Mouse (Mus musculus) midbrain, embryonic 14.5 days (tissue): ENCODE results near the gene Hist1h1d. TPM values are rescaled to one million over a fixed set of nuclear protein-coding genes. Genes with fewer than 3 reads are reported as not detected.
A peak's percentile ranks its signal among the peaks of the same experiment; 100 is the strongest.

Experiments used
- ATAC-seq: fragments of 200-750 bp; cut with Nextera tagmentation; 2 replicates; pipeline ENCODE4 v1.8.0; 2017; ENCODE audit warnings: moderate number of reproducible peaks, moderate library complexity; ENCODE audit not compliant: low FRiP score, low TSS enrichment
- DNase-seq: peaks from one replicate; pipeline ENCODE4 v3.0.0-alpha.2; 2015
- H3K27ac ChIP-seq: fragments of 300-500 bp; sonication (generic); replicated peaks from 2 replicates; pipeline ENCODE4 v1.5.1; 2014; ENCODE audit warnings: mild to moderate bottlenecking, low read depth, low read length, moderate library complexity
- H3K27me3 ChIP-seq: fragments of 300-500 bp; sonication (generic); 2 replicates; pipeline ENCODE4 v1.6.1; 2014; ENCODE audit warnings: low read length, control low read depth, mixed read lengths; ENCODE audit not compliant: control insufficient read depth, insufficient read depth
- H3K36me3 ChIP-seq: fragments of 300-500 bp; sonication (generic); 2 replicates; pipeline ENCODE4 v1.6.1; 2014; ENCODE audit warnings: low read length, control low read depth; ENCODE audit not compliant: control insufficient read depth, insufficient read depth
- H3K4me1 ChIP-seq: fragments of 300-500 bp; sonication (generic); 2 replicates; pipeline ENCODE4 v1.6.1; 2014; ENCODE audit warnings: mild to moderate bottlenecking, antibody characterized with exemption, low read length, control low read depth; ENCODE audit not compliant: control insufficient read depth, insufficient read depth
- H3K4me2 ChIP-seq: fragments of 300-500 bp; sonication (generic); 2 replicates; pipeline ENCODE4 v1.6.1; 2014; ENCODE audit warnings: mild to moderate bottlenecking, low read length, moderate library complexity
- H3K4me3 ChIP-seq: fragments of 300-500 bp; sonication (generic); replicated peaks from 2 replicates; pipeline ENCODE4 v1.5.1; 2014; ENCODE audit warnings: low read depth, low read length
- H3K9ac ChIP-seq: fragments of 300-500 bp; sonication (generic); replicated peaks from 2 replicates; pipeline ENCODE4 v1.6.1; 2014; ENCODE audit warnings: mild to moderate bottlenecking, low read length, moderate library complexity
- H3K9me3 ChIP-seq: fragments of 300-500 bp; sonication (generic); 2 replicates; pipeline ENCODE4 v1.6.1; 2016; ENCODE audit warnings: low read length, control low read depth, mixed read lengths; ENCODE audit not compliant: control insufficient read depth
- WGBS: fragments of 180-500 bp; shearing (Covaris S2); extraction: QIAGEN DNeasy Blood & Tissue Kit; methylation state at CpG from one replicate; pipeline ENCODE4 v1.1.7; 2014; 5-methylcytosine and 5-hydroxymethylcytosine counted together
- polyA plus RNA-seq: library from polyadenylated mRNA; unstranded; fragments of >200 nt; fragmentation: Nextera tagmentation; extraction: Ambion mirVana; gene quantifications from 2 replicates; pipeline ENCODE4 v1.2.1, GENCODE M21; 2014

Hist1h1d gene
- polyA plus RNA-seq, 1 experiment from 2014 or later: 0.18 TPM

DNA sequence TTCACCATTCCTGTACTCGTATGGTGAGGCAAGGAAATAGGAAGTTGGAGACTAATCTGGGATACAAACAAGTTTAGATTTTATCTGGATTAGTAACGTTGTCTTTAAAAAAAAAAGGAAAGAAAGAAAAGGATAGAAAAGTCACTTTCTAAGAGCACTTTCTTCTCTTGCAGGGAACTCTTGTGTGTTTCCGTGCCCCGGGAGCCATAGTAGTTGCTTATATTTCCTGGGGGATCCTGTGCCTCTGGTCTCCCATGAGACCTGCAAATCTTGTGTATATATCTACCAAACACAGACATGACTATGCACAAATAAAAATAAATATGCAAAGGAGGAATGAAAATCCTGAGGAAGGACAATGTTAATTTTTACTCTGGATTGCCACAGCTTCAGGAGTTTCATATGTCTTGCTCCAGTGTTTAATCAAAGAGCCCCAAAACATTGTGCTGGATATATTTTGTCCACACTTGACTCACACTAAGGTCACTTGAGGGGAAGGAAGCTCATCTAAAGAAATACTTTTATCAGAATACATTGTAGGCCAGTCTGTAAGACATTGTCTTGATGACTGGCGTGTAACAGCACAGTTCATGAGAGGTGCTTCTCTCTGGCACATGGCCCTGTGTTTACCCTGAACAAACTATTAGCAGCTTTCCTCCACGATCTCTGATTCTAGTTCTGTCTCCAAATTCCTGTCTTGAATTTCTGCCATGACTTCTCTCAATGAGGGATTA lies 24.0 kb downstream of the Hist1h1d start:
- Histone ChIP-seq H3K4me1 (peaks cover 31% of the 10 kb centered on the region), H3K27ac (no peak overlapping the region), H3K4me2 (peak overlapping the region; percentile 59), H3K36me3 (no peaks in the 10 kb centered on the region), H3K9me3 (no peaks in the 10 kb centered on the region), H3K9ac (peak overlapping the region; percentile 30; the same call in 1 of the 2 replicates), H3K4me3 (peak overlapping the region; percentile 36; the same call in 1 of the 2 replicates), H3K27me3 (no peaks in the 10 kb centered on the region)
- DNase-seq (no peak), ATAC-seq (no peak)
- 46% methylated on average over 6 of the region's 6 CpGs for WGBS

DNA sequence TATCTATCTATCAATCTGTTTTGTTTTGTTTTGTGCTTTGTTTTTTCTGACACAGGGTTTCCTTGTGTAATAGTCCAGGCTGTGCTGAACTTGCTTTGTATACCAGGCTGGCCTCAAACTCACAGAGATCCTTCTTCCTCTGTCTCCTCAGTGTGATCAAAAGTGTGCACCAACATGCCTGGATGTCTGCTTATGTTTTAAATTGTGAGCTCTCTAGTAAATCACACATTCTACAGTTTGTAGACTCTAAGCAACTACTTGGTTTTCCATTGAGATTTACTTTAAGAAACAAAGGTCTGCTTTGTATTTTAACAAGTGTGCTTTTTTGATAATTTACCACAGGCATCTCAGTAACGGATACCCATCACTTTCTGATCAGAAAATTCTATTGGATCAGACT lies 24.8 kb downstream of the Hist1h1d start:
- DNase-seq: no peak

DNA sequence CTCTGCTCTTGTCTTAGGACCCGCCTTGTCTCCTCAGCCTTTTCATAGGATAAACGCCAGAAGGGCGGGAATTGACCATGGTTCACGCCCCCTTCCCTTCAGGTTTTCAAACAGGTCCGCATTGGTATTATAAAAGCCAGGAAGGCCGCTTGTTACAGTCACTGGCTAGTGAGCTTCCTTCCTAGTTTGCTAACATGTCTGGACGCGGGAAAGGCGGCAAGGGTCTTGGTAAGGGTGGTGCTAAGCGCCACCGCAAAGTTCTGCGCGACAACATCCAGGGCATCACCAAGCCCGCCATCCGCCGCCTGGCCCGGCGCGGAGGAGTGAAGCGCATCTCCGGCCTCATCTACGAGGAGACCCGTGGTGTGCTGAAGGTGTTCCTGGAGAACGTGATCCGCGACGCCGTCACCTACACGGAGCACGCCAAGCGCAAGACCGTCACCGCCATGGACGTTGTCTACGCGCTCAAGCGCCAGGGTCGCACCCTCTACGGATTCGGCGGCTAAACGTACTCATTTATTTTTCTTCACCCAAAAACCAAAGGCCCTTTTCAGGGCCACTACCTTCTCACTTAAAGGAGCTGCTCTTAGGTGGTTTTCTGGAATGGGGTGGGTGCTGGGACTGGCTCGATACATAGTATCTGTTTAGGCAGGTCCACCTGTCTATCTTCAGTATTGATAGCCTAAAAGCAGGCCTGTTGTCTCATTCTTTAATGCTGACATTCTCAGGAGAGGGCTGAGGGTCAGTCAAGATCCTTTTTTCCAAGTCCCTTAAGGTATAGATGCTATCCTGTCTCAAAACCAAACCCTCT lies 28.6 kb downstream of the Hist1h1d start, which contains the start of gene Hist1h4d:
TSS of gene Hist1h4d (plus strand) at position 191 of the 811 bp plus-strand sequence.
- ATAC-seq (peak; percentile 91), DNase-seq (peak; percentile 98)
- under 1% methylated on average over 43 of the region's 43 CpGs for WGBS
- Histone ChIP-seq H3K27me3 (no peaks in the 10 kb centered on the region), H3K27ac (peak within 1 kb of the TSS; percentile 78), H3K36me3 (no peaks in the 10 kb centered on the region), H3K4me3 (peak within 1 kb of the TSS; percentile 39), H3K4me1 (peaks cover 23% of the 10 kb centered on the region), H3K9ac (peak within 1 kb of the TSS; percentile 47), H3K9me3 (no peaks in the 10 kb centered on the region), H3K4me2 (peak within 1 kb of the TSS; percentile 74)

More for the DNA sequence above, 24.8 kb downstream of the Hist1h1d start:
- peaks cover 28% of the 10 kb centered on the region for H3K4me1 ChIP-seq
- H3K9me3 ChIP-seq: no peaks in the 10 kb centered on the region
- no peak overlapping the region for H3K4me3 ChIP-seq
- ATAC-seq: no peak
- H3K27ac ChIP-seq: no peak overlapping the region
- WGBS: 95% methylated on average over 1 of the region's 1 CpGs
- H3K27me3 ChIP-seq: no peaks in the 10 kb centered on the region
- no peak overlapping the region for H3K9ac ChIP-seq
- no peak overlapping the region for H3K4me2 ChIP-seq
- H3K36me3 ChIP-seq: no peaks in the 10 kb centered on the region

DNA sequence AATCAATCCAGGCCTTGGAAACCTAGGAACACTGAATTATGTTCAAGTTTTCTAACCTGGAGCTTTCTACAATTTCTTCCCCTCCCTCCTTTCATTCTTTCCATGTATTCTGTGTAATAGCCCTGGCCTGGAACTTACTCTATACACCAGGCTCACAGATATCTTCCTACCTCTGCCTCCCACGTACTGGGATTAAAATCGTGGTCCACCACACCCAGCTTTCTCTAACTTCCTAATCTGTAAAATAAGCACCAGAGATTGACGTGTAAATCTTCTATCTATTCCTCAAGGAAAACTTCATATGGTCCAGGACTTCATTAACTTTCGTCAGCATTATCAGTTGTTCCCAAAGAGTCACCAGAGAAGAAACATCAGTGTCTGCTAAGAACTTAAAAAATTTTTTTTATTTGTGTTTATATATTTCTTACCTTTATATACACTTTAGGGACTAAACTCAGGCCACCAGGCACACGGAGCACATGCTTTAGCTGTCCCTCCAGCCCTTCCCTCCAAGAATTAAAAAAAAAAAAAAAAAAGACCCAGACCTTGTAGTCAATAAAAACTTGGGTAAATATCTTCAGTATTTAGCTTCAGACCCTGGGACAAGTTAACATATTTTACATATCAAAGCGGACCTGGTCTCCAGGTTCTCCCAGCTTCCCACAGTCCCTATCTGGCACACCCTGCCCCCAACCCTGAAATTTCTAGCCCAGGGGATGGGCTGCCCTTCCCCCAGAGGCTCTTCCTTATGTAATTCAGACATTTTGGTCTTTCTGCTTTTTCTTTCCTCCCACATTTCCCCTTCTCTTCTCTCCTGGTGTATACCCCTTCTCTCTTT lies 29.4 kb downstream of the Hist1h1d start:
- Histone ChIP-seq H3K9me3 (no peaks in the 10 kb centered on the region), H3K4me2 (peak overlapping the region; percentile 74), H3K4me1 (peaks cover 16% of the 10 kb centered on the region), H3K27ac (peak overlapping the region; percentile 78), H3K9ac (peak overlapping the region; percentile 47), H3K36me3 (no peaks in the 10 kb centered on the region), H3K27me3 (no peaks in the 10 kb centered on the region), H3K4me3 (peak overlapping the region; percentile 39)
- WGBS: 7% methylated on average over 6 of the region's 6 CpGs
- no peak for DNase-seq
- no peak for ATAC-seq

DNA sequence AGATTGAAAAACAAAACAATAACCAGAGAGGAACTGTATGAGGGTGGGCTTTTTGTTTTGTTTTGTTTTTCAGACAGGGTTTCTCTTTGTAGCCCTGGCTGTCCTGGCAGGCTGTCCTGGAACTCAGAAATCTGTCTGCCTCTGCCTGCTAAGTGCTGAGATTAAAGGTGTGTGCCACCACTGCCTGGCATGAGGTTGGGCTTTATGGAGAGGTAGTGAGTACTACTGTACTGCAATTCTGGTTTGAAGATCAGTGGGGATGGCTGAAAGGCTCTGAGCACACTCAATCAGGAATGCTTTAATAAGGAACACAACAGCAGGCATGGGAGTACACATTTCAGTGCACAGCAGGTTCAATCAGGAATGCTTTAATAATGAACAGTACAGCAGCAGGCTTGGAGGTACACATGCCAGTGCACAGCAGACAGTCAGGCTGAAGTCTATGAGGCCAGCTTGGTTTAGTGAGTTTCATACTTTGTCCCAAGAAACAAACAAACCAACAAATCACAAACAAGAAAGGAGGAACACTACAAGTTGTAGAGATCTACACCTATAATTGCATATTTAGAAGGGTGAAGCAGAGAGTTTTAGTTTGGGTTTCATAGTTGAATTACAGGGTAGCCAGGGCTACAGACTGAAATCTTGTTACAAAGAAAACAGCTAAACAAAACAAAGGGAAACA lies 30.5 kb downstream of the Hist1h1d start:
- H3K9ac ChIP-seq: no peak overlapping the region
- no peaks in the 10 kb centered on the region for H3K27me3 ChIP-seq
- no peaks in the 10 kb centered on the region for H3K9me3 ChIP-seq
- no peak overlapping the region for H3K27ac ChIP-seq
- no peak overlapping the region for H3K4me3 ChIP-seq
- peaks cover 16% of the 10 kb centered on the region for H3K4me1 ChIP-seq
- 0 out of 2 replicates have a peak overlapping the region, but pooled peaks have one; percentile 15 for H3K4me2 ChIP-seq
- DNase-seq (no peak), ATAC-seq (no peak)
- H3K36me3 ChIP-seq: no peaks in the 10 kb centered on the region

DNA sequence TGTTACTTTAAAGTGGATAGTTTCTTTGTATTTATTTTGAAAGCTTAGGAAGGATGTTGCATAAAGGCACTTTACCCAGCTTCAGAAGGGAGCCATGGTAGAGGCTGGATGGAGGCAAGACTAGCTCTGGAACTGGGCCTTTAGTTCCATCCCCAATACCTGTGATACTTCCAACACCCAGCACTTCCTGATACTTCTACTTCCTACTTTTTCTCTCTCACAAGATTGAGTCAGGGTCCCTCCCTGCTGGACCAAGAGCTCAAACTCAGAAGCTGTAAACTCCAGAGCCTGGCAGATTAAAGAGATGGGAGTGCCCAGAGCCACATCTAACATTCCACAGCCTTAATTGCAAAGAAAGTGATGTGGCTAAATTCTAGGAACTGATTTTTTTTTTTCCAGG lies 31.3 kb downstream of the Hist1h1d start:
- peak overlapping the region; percentile 51 for H3K4me3 ChIP-seq
- no peaks in the 10 kb centered on the region for H3K36me3 ChIP-seq
- peak overlapping the region; percentile 90 for H3K4me2 ChIP-seq
- no peaks in the 10 kb centered on the region for H3K9me3 ChIP-seq
- H3K9ac ChIP-seq: peak overlapping the region; percentile 60
- no peak for ATAC-seq
- peak overlapping the region; percentile 94 for H3K27ac ChIP-seq
- H3K27me3 ChIP-seq: no peaks in the 10 kb centered on the region
- no peak for DNase-seq
- peaks cover 16% of the 10 kb centered on the region for H3K4me1 ChIP-seq

DNA sequence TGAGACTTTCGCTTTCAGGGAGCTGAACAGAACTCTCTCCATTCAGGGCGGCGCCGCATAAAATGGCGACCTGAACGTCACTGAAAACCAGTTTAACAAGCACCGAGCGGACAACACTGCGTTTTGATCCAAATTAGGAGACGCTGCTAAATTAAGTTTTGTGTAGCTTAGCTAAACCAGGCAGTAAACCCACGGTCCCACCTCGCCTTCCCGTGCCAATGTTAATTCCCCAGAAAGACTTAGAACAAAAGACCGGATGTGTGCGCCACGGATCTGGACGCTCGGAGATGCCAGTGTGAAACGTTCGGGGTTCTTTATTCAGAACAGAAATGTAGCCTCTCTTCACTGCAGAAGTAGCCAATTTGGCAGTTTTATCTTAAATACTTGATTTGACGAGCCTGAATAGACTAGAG lies 32.0 kb downstream of the Hist1h1d start:
- Histone ChIP-seq H3K4me1 (peaks cover 16% of the 10 kb centered on the region), H3K27me3 (no peaks in the 10 kb centered on the region), H3K4me3 (peak overlapping the region; percentile 51), H3K27ac (peak overlapping the region; percentile 94), H3K4me2 (peak overlapping the region; percentile 90), H3K36me3 (no peaks in the 10 kb centered on the region), H3K9ac (peak overlapping the region; percentile 60), H3K9me3 (no peaks in the 10 kb centered on the region)
- under 1% methylated on average over 21 of the region's 21 CpGs for WGBS
- no peak for ATAC-seq
- peak; percentile 84 for DNase-seq
